Mouse (Mus musculus) heart, postnatal 14 days (tissue): ENCODE data around the gene Cmc2. TPM values are rescaled to one million over a fixed set of nuclear protein-coding genes. Genes with fewer than 3 reads are reported as not detected.
A peak's percentile ranks its signal among the peaks of the same experiment; 100 is the strongest.

Experiments used
- DNase-seq, 2 experiments: peaks; one replicate each; pipeline ENCODE4 v3.0.0; 2021 to 2022
- intact Hi-C: fragments of 180-260 bp; cut with DNase I; formaldehyde crosslinking; loops from one replicate; pipeline ENCODE4 v1.15.1; 2025
- total RNA-seq, 2 experiments: library from RNA; stranded (reverse); gene quantifications; 2 replicates each; pipeline ENCODE4 v1.2.3; 2021

The Cmc2 gene
- total RNA-seq, 2 experiments from 2014 or later = 49.8 to 66.2 TPM

DNA sequence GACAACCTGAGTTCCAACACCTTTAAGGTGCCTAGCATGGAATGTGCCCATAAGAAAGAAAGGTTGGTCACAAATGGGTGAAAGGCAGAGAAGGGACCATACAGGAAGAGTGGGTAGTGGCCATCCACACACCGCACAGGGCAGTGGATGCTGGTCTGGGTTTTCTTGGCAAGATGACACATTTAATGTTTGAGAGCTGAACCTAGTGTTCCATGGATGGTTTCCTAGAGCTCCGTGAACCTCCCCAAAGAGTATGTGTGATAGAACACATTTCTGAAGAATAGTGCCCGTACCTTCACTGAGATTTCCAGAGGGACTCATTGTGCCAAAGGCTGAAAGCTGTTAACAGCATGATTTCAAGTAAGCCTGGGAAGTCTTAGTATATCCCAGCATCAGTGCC is 56.7 kb downstream of the Cmc2 start:
- DNase-seq = no peak
- intact Hi-C loops = loop anchor here (10.0 kb wide), 1 partner anchor 380 kb away; no protein-coding TSS in a partner anchor

DNA sequence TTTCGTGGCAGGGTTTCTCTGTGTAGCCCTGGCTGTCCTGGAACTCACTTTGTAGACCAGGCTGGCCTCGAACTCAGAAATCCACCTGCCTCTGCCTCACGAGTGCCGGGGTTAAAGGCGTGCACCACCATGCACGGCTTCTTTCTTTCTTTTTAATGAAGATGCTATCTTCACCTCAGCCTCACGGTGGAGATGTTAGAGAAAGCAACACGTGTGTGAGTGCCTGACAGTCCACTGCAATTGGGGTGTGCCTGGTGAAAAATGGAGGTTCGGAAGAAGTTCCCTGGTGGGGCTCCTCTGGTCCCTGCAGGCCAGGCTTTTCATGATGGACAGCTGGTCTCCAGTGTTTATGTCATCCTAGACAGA is 57.2 kb downstream of the Cmc2 start:
- no peak for DNase-seq
- intact Hi-C loops = loop anchor here (10.0 kb wide), 1 partner anchor 379 kb away; no protein-coding TSS in a partner anchor

DNA sequence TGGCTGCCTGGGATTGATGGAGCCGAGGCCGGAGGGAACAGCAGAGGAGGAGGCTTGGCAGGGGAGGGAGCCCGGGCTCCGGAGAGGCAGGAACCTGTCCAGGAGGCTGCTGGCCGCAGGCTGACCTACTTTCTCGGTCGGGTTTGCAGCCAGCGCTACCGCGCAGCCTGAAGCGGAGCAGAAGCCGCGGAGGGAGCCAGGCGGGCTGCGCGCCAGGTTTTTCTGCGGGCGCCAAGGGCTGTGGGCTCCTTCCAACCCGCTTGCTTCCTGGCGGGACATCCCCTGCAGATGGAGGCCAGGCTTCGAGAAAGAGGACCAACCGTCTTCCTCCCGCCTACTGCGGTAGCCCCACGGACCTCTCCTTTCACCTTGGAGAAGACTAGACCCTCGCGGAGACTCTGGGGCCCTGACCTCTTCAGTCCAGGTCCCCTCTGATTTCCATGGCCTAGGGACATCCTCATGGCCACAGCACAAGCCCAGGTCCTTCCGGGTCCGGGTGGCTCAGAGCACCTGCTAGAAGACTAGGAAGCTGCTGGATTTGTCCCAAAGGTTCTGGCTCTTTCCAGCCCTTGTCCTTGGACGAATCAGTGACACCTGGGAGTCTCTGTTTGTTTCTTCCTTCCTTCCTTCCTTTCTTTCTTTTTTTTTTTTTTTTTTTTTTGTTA is 57.8 kb downstream of the Cmc2 start:
- intact Hi-C loops = loop anchor here (10.0 kb wide), 1 partner anchor 379 kb away; no protein-coding TSS in a partner anchor
- DNase-seq = peak; percentile 86 to 88

DNA sequence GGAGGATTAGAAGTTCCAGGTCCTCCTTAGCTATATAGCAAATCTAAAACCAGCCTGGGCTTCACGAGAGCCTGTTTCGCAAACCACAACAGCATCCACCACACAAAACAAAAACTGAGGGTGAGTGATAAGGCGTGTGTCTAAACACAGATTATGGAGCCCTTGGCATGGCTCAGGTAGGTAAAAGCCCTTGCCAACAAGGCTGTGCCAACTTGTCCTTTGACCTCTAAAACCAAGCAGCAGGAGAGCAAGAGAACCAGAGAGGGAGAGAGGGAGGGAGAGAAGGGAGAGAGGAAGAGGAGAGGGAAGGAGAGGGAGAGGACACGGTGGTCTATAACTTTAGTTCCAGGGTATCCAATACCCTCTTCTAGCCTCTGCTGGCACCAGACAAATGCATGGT is 59.1 kb downstream of the Cmc2 start:
- intact Hi-C loops = loop anchor here (10.0 kb wide), 1 partner anchor 377 kb away; no protein-coding TSS in a partner anchor
- no peak for DNase-seq

DNA sequence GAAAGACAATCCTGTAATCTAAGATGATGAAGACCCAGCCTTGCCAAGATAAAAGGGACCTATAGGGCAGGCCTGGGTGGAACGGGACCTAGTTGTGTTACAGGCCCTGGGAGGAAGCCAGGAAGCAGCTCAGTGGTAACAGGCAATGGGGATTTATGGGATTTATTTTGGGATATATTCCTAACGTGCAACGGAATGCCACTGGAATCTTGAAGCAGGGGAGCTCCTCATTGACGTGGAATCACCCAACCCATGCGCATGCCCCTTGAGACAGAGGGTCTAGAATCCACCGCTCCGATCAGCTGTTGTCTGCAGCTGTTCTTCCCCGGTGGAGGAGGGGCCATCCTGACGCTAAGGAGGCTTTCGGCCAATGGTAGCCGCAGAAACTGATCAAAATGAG is 69.2 kb downstream of the Cmc2 start:
- DNase-seq = no peak
- intact Hi-C loops = no loop called here

DNA sequence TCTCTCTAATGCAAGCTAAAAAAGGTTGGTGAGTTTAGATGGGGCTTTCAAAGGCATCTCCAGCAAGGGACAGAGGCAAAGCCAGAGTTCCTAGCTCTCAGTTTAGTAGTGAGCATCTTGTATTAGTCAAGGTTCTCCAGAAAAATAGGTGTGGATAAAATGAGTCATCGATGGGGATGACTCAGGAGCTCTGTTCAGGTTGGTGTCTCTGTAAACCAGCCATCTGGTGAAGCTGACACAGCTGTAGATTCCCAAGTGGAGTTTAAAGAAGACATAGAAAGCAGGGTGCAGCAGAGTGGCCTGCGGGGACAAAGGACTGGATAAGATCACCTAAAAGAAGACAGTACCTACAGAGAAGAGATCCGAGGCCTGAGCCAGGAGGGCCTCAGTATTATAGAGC is 73.2 kb downstream of the Cmc2 start:
- no peak for DNase-seq
- intact Hi-C loops = no loop called here

DNA sequence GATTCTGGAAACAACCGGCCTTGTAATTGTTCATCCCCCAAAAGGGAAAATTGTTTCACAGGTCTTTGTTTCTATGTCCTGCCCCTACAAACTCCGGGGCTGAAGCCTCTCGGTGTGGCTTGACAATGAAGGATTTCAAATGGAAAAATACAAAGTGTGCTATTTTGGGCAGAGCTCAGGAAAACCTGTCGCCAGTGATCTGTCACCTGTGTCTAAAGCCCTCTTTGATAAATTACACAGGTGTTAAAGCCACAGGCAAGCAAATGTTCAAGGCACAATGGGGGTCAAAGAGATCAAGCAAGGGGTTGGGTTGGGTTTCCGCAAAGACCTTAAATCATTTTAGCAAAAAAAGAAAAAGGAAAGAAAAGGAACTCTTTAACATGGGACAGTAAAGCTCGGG is 78.6 kb downstream of the Cmc2 start:
- no peak for DNase-seq
- intact Hi-C loops = no loop called here

Other genes starting within 250 kb of the Cmc2 start
- gene Cdyl2, start 188.5 kb downstream of the Cmc2 start, total RNA-seq = 1 to 10 TPM; 4.9 to 5.9 TPM
- 1 to 10 TPM; 1.7 to 2.6 TPM for gene Cenpn, start 275 bp upstream of the Cmc2 start, total RNA-seq
- 10 to 100 TPM; 12.0 to 15.0 TPM for gene Atmin, start 21.9 kb upstream of the Cmc2 start, total RNA-seq
- under 1 TPM; 0.54 to 0.79 TPM for gene 1700030J22Rik, start 57.5 kb upstream of the Cmc2 start, total RNA-seq
- 10 to 100 TPM; 32.7 to 34.9 TPM for gene Gcsh, start 72.1 kb upstream of the Cmc2 start, total RNA-seq
- gene Pkd1l2, start 161.0 kb upstream of the Cmc2 start, total RNA-seq = not detected
- not detected for gene Bco1, start 174.4 kb upstream of the Cmc2 start, total RNA-seq
- 1 to 10 TPM; 6.0 to 6.3 TPM for gene Gan, start 236.7 kb upstream of the Cmc2 start, total RNA-seq